Mouse (Mus musculus): ENCODE data around the gene Rhoa. TPM values are rescaled to one million over a fixed set of nuclear protein-coding genes. Genes with fewer than 3 reads are reported as not detected.
"Not testable (repeated sequence)": the region's sequence is repeated elsewhere in the genome, so short reads cannot be mapped to it uniquely, and the experiment has no call there.

Rhoa gene
- total RNA-seq, 2 experiments from 2014 or later = 357 to 360 TPM

DNA sequence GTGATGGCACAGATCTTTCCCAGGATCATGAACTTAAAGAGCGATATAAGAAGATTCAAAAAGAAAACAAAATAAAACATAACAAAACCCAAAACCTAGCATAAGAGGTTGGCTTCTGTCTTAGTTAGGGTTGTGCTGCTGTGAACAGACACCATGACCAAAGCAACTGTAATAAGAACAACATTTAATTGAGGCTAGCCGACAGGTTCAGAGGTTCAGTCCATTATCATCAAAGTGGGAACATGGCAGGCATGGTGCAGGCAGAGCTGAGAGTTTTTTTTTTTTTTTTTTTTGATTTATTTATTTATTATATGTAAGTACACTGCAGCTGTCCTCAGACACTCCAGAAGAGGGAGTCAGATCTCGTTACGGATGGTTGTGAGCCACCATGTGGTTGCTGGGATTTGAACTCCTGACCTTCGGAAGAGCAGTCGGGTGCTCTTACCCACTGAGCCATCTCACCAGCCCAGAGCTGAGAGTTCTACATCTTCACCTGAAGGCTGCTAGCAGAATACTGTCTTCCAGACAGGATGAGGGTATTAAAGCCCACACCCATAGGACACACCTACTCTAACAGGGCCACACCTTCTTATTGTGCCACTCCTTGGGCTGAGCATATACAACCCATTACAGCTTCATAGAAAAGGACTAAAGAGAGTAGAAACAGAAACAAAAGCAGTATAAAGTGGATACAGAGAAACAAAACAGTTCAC is 18.2 kb upstream of the Rhoa start:
- not testable (repeated sequence) for DNase-seq (ENCODE audit: low spot score in 2 of 2)

DNA sequence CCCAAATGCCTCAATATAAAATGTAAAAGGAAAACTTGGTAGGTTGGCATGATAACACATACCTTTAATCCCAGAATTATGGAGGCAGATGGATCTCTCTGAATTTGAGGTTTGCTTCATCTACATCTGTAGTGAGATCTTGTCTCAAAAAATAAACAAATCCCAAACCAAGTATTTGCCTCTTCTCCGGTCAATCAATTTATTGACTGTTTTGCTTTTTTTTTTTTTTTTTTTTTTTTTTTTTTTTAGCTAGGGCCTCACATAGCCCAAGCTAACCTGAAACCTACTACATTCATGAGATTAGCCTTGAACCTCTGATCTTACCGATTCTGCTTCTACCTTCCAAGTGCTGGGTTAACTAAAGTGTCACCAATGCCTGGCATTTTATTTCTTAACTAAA is 16.6 kb upstream of the Rhoa start:
- DNase-seq (ENCODE audit: low spot score in 2 of 2) = no peak

- peak; percentile 37 to 78 for DNase-seq (ENCODE audit: low spot score in 2 of 2)
Observed at GRCm38 (mm10) chr9:108290016-108290750, 15.7 kb upstream of the Rhoa start, which contains the start of gene Nicn1. Nicn1 (plus strand) TSS chr9:108290429.

DNA sequence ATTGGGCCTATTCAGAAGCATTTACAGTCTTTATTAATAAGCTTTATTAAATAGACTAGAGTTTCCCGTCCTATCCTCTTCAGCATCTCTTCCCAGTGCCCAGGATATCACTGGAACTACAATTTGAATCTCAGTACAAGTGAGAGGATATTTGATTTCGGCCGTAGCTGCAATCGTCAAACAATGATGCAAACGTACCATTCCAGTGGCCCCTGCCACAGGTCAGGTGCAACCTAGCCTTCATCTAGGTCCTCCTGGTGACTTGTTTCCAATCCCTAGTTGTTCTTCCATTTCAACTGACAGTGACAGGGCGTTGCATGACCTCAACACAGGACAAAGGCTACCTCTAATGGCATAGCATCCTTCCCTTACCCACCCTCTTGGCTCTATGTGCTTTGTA is 15.2 kb upstream of the Rhoa start:
- DNase-seq (ENCODE audit: low spot score in 2 of 2) = no peak

- no peak for DNase-seq (ENCODE audit: low spot score in 2 of 2)
Observed at GRCm38 (mm10) chr9:108296453-108297355, 9.2 kb upstream of the Rhoa start, which contains the start of gene Amt. Amt (plus strand) TSS chr9:108296853.

GRCm38 (mm10) chr9:108301853-108302252 is 4.1 kb upstream of the Rhoa start:
- no peak for DNase-seq (ENCODE audit: low spot score in 2 of 2)

DNA sequence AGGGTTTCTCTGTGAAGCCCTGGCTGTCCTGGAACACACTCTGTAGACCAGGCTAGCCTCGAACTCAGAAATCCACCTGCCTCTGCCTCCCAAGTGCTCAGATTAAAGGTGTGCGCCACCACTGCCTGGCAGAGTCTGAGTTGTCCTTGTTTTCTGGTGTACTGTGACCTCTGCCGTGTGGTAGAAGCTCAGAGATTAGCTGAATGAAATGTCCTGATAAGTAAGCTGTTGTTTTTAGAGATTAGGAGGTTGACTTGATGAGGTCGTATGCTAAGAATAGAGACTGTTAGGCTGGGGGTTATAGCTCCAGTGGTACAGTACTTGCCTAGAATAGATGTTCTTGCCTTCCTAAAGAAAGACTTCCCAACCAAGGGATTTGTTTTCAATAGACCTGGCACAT is 1.2 kb upstream of the Rhoa start:
- no peak for DNase-seq (ENCODE audit: low spot score in 2 of 2)

DNA sequence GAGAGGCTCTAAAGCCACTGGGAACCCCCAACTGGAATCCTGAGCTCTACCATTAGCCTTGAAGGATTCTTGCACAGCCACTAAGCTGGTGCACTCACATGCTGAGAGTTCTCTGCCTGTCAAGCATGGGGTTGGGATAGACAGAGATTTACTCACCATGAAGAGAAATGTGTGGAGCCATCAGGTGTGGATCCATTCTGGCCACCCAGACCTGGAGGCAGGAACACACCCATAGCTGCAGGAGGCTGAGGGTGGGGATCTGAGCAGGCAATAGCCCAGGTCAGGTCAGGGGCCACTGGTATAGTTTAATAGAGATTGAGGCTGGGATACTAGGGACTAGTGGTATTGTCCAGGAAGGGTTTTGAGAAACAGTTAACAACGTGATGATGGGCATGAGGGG is 759 bp upstream of the Rhoa start:
- no peak for DNase-seq (ENCODE audit: low spot score in 2 of 2)

GRCm38 (mm10) chr9:108306571-108306980 is 647 bp downstream of the Rhoa start:
- DNase-seq (ENCODE audit: low spot score in 2 of 2) = peak; percentile 65 to 70

DNA sequence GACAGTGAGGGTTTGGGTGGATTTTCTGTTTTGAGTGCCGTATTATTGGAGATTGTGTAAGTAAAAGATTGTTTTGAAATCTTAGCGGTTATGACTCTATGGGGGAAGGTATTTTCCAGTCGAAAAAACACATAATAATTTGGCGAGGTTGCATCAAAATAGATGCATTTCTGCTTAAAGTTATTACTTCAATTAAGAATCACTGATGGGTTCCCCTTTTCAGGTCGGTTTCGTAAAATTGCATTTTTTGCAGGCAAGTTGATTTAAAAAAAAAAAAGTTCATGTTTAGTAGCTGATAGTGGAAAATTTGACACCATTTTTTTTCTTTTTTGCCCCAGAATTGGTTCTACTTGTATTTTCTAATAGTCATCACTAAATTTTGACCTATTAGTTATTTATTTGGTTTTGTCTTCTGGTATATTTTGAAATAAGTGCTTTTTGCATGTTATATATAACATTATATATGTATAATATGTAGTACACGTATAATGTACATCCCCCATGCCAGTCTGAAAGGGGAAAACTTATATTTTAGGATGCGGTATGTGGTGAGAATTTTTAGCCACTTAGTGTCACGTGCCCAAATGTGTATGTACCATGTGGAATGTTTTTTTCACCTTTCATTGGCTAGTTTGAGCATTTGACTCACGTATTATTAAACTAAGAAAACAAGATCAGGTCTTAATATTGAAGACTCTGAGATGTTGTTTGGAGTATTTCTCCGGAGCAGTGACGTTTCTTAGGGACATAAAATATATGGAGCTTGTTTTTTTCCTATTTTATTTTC is 1.3 kb downstream of the Rhoa start:
- DNase-seq (ENCODE audit: low spot score in 2 of 2) = no peak

GRCm38 (mm10) chr9:108308141-108308540 is 2.2 kb downstream of the Rhoa start:
- DNase-seq (ENCODE audit: low spot score in 2 of 2) = no peak

GRCm38 (mm10) chr9:108317572-108317971 is 11.6 kb downstream of the Rhoa start:
- no peak for DNase-seq (ENCODE audit: low spot score in 2 of 2)

DNA sequence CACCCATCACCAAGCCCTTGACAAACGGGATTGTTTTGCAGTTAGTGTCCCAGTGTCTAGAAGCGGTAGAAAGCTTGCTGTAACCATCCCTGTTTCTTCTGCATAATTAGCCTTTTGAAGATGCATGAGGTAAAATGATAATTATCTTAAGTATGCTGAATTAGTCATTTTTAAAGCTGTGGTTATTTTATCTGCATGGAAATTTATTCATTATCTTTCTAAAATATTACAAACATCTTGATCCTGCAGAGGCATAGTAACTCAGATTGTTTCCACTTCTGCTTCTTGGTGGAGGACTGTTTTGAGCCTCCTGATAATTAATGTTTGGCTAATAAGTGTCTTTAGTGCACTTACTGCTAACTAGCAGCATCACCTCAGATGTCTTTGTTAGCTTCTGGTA is 12.5 kb downstream of the Rhoa start:
- DNase-seq (ENCODE audit: low spot score in 2 of 2) = no peak

DNA sequence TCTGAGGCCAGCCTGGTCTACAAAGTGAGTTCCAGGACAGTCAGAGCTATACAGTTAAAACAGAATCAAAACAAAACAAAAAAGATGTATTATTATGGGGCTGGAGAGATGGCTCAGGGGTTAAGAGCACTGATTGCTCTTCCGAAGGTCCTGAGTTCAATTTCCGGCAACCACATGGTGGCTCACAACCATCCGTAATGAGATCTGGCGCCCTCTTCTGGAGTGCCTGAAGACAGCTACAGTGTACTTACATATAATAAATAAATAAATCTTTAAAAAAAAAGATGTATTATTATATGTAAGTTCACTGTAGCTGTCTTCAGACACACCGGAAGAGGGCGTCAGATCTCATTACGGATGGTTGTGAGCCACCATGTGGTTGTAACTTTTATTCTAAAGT is 16.1 kb downstream of the Rhoa start:
- DNase-seq (ENCODE audit: low spot score in 2 of 2) = not testable (repeated sequence)

DNA sequence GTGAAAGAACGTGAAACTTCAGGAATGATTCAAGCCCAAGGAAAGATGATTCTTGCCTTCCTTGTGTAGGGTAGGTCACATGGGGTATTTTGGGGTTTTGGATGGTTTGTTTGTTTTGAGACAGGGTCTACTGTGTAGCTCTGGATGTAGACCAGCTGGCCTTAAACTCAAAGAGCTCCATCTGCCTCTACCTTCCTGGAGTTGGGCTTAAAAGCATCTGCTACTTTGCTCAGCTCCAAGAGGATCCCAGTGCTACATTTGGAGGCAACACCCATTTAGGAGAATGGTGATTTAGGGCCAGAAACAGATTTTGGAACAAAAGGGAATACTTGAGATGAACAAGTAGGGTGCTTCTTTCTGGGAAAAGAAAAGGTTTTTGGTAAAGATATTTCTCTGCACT is 18.9 kb downstream of the Rhoa start:
- DNase-seq (ENCODE audit: low spot score in 2 of 2) = no peak

- DNase-seq (ENCODE audit: low spot score in 2 of 2) = no peak
Observed at GRCm38 (mm10) chr9:108325811-108326210, 19.9 kb downstream of the Rhoa start.

- DNase-seq (ENCODE audit: low spot score in 2 of 2) = no peak
Observed at GRCm38 (mm10) chr9:108337848-108338550, 32.1 kb downstream of the Rhoa start.

GRCm38 (mm10) chr9:108338551-108338885 is 32.6 kb downstream of the Rhoa start:
- DNase-seq (ENCODE audit: low spot score in 2 of 2) = no peak

GRCm38 (mm10) chr9:108338886-108339781 is 33.2 kb downstream of the Rhoa start, which contains the start of gene Gpx1:
Gpx1 (plus strand) TSS chr9:108338903.
- peak; percentile 67 to 90 for DNase-seq (ENCODE audit: low spot score in 2 of 2)

All from adrenal gland, postnatal 4 days (tissue).